In genomic region chr3:87755964-87756363, GRCm38 (mm10) we compare ENCODE assay signal across 8 mouse cellular contexts. TPM values are rescaled to one million over a fixed set of nuclear protein-coding genes. Genes with fewer than 3 reads are reported as not detected.
DNase-seq lines count a peak whose midpoint lies in the region; ATAC-seq and TF ChIP-seq lines count a peak whose summit lies in the region.

No protein-coding gene starts in this region.

- H3K27me3 ChIP-seq in hindbrain, embryonic 12.5 days, result peaks cover 36% of the 10 kb centered on the region
- H3K27me3 ChIP-seq in lung, embryonic 16.5 days (ENCODE audit: control insufficient read depth, insufficient read depth, low read depth, low read length), result no peaks in the 10 kb centered on the region
- no peaks in the 10 kb centered on the region for H3K27me3 ChIP-seq in thymus, adult 2 months (ENCODE audit: control insufficient read depth, insufficient read depth, low read length)

- H3K9ac ChIP-seq in hindbrain, embryonic 12.5 days, result peak overlapping the region; percentile 27
- H3K9ac ChIP-seq in lung, embryonic 16.5 days (ENCODE audit: low read length), result 0 out of 2 replicates have a peak overlapping the region, but pooled peaks have one; percentile 8

- peak overlapping the region; percentile 13 for H3K4me3 ChIP-seq in hindbrain, embryonic 12.5 days
- no peak overlapping the region for H3K4me3 ChIP-seq in lung, embryonic 16.5 days (ENCODE audit: low read length)
- no peak overlapping the region for H3K4me3 ChIP-seq in thymus, adult 2 months (ENCODE audit: control insufficient read depth, insufficient read depth, low read length)

- 2% methylated on average over 24 of the region's 24 CpGs for WGBS in hindbrain, embryonic 12.5 days
- WGBS in lung, embryonic 16.5 days, result 7% methylated on average over 24 of the region's 24 CpGs
- 23% methylated on average over 24 of the region's 24 CpGs for WGBS in thymus, adult 2 months

- peak overlapping the region; percentile 51 for H3K4me2 ChIP-seq in hindbrain, embryonic 12.5 days (replicated peaks)
- H3K4me2 ChIP-seq in lung, embryonic 16.5 days (ENCODE audit: low read depth, low read length), result peak overlapping the region; percentile 33; the same call in 1 of the 2 replicates

- ATAC-seq in hindbrain, embryonic 12.5 days (ENCODE audit: low FRiP score), result peak; percentile 82
- ATAC-seq in lung, embryonic 16.5 days (ENCODE audit: low read depth), result peak; percentile 89

- DNase-seq in MN1 (ENCODE audit: low spot score), result peak; percentile 70
- DNase-seq in cerebellum, postnatal 10 days, result peak; percentile 96
- peak; percentile 77 to 84 for DNase-seq in frontal cortex, postnatal 25 days (ENCODE audit: low spot score in 2 of 2)
- peak; percentile 95 for DNase-seq in layer of hippocampus, postnatal 10 days (ENCODE audit: low spot score in 2 of 2)
- DNase-seq in ovary, postnatal 10 days (ENCODE audit: low spot score), result peak; percentile 90
- peak; percentile 89 for DNase-seq in thymus, adult 2 months

- H3K27ac ChIP-seq in hindbrain, embryonic 12.5 days, result no peak overlapping the region
- H3K27ac ChIP-seq in lung, embryonic 16.5 days (ENCODE audit: low read length), result no peak overlapping the region
- no peak overlapping the region for H3K27ac ChIP-seq in thymus, adult 2 months (ENCODE audit: control insufficient read depth, insufficient read depth, low read length)

- peaks cover 8% of the 10 kb centered on the region; the same call in 1 of the 2 replicates for H3K4me1 ChIP-seq in hindbrain, embryonic 12.5 days
- peaks cover 6% of the 10 kb centered on the region; the same call in 1 of the 2 replicates for H3K4me1 ChIP-seq in lung, embryonic 16.5 days (replicated peaks; ENCODE audit: control insufficient read depth, insufficient read depth, low read length)
- no peaks in the 10 kb centered on the region for H3K4me1 ChIP-seq in thymus, adult 2 months (replicated peaks; ENCODE audit: control insufficient read depth, insufficient read depth, low read length)

- TF ChIP-seq POLR2A in thymus, adult 2 months (IDR thresholded peaks at IDR 0.05; ENCODE audit: control insufficient read depth, extremely low read depth, insufficient read depth, low read length, poor library complexity), result no peak

- H3K9me3 ChIP-seq in hindbrain, embryonic 12.5 days (replicated peaks), result no peaks in the 10 kb centered on the region
- no peaks in the 10 kb centered on the region for H3K9me3 ChIP-seq in lung, embryonic 16.5 days (ENCODE audit: control insufficient read depth, low read length)

- H3K36me3 ChIP-seq in hindbrain, embryonic 12.5 days, result no peaks in the 10 kb centered on the region
- peaks cover 4% of the 10 kb centered on the region; the same call in 1 of the 2 replicates for H3K36me3 ChIP-seq in lung, embryonic 16.5 days (ENCODE audit: control insufficient read depth, insufficient read depth, low read length)
- no peaks in the 10 kb centered on the region for H3K36me3 ChIP-seq in thymus, adult 2 months (ENCODE audit: control insufficient read depth, insufficient read depth, low read length)

- TF ChIP-seq CTCF in thymus, adult 2 months (IDR thresholded peaks at IDR 0.05; ENCODE audit: borderline replicate concordance, control insufficient read depth, extremely low read depth, insufficient read depth, low read length, poor library complexity), result peak; percentile 95

RNA-seq across cellular contexts. Expression of gene Lrrc71, which starts 7.5 kb away (rescaled TPM):
- polyA plus RNA-seq in hindbrain, embryonic 12.5 days (2016; fragmentation: Nextera tagmentation; extraction: Ambion mirVana), result 0.90 and 1.2 TPM in 2 replicates
- total RNA-seq in layer of hippocampus, postnatal 10 days (2021), result 1 to 10 TPM in 1 of 2 experiments, under 1 TPM in 1; 0.80 to 2.3 TPM
- polyA plus RNA-seq in lung, embryonic 16.5 days (2015; fragmentation: Nextera tagmentation; extraction: Ambion mirVana), result 3.9 and 5.9 TPM in 2 replicates
- polyA plus RNA-seq in thymus, adult 2 months (2012; rRNA removed), result 0.39 and 0.56 TPM in 2 replicates

RNA-seq across cellular contexts. Expression of gene Ntrk1, which starts 39.0 kb away (rescaled TPM):
- 19.3 and 24.0 TPM in 2 replicates for polyA plus RNA-seq in hindbrain, embryonic 12.5 days (2016; fragmentation: Nextera tagmentation; extraction: Ambion mirVana)
- total RNA-seq in layer of hippocampus, postnatal 10 days (2021), result under 1 TPM; 0.41 to 0.42 TPM
- polyA plus RNA-seq in lung, embryonic 16.5 days (2015; fragmentation: Nextera tagmentation; extraction: Ambion mirVana), result 1.5 and 1.6 TPM in 2 replicates
- polyA plus RNA-seq in thymus, adult 2 months (2012; rRNA removed), result 0.67 and 0.89 TPM in 2 replicates

RNA-seq across cellular contexts. Expression of gene Insrr, which starts 40.8 kb away (rescaled TPM):
- 1.2 and 1.7 TPM in 2 replicates for polyA plus RNA-seq in hindbrain, embryonic 12.5 days (2016; fragmentation: Nextera tagmentation; extraction: Ambion mirVana)
- total RNA-seq in layer of hippocampus, postnatal 10 days (2021), result under 1 TPM; 0.29 to 0.30 TPM
- 0.04 and 0.23 TPM in 2 replicates for polyA plus RNA-seq in lung, embryonic 16.5 days (2015; fragmentation: Nextera tagmentation; extraction: Ambion mirVana)
- 0.58 and 0.64 TPM in 2 replicates for polyA plus RNA-seq in thymus, adult 2 months (2012; rRNA removed)
